Mouse (Mus musculus) ZHBTc4 (cell line): ENCODE measurements at regions not wholly inside any gene's neighbourhood (a gene's known extent, or its start where the extent isn't known, plus 50 kb on each side); places are given as distances from the start of the nearest gene placed in this dataset.

ENCODE experiments used
- DNase-seq: peaks from one replicate; pipeline ENCODE4 v3.0.0-alpha.2; 2011; ENCODE audit warnings: low read depth, low spot score

DNA sequence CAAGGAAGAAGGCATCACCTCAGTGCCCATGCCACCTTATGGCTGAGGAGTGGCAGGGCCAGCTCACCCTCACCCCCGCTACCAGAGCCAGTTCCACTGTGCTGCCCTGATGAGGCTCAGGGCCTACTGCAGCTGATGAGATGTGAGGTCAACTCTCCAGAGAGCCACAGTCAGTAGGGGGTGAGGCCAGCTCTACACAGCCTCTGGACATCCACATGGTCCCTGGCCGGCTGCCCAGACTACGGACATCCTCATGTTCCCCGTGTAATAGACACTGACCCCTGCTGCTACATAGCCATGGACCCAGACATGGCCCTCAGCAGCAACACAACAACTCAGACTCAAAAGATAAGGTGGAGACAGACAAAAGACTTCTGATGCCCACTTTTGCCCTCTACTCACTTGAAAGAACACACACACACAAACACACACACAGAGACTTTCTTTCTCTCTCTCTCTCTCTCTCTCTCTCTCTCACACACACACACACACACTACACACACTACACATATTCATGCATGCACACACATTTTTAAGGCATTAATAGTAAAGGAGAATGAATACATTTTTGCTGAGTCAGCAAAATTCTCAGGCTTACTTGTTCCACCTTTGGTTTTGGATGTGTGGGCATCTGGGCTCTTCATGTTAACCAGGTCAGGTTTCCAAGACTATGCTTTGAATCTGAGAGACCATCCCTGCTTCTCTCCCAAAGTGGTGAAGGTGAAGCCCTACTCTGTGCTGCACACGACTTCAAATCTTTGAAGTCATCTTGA is 604.4 kb upstream of the Nrp1 start:
- no peak for DNase-seq

DNA sequence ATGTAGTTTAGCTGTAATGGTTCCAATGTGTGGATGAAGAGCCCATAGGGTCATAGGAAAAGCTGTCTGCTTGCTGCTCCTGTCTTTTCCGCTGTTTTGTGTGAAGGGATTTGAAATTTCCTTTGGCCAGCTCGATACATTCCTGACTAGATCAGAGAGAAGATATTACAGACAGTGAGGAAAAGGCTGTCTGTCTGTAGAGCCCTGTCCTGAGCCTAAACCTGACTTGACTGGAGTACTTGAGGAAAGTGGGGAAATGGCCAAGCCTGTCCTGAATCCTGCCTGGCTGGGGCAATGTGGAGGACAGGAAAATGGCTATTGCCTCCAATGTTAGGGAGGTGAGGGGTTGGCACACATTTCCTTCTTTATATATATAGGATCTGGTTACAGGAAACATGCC is 601.0 kb upstream of the Nrp1 start:
- DNase-seq = no peak

DNA sequence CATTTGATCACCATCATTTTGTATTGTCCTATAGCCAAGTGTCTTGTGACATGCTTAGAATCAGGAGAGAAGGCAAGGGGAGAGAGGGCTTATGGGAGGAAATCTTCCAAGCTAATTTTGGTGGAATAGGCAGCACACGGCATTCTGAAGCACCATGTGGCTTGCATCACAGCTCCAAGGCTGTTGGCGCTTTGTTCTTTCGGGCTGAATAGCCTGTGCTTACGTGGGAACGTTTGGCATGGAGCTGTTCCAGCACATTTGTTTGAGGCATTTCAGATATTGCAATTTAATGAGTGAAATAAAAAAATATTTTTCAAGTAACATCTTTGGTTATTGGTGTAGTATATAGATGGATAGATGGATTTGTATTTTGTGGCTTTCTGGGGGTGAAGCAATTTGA is 598.5 kb upstream of the Nrp1 start:
- DNase-seq = no peak

DNA sequence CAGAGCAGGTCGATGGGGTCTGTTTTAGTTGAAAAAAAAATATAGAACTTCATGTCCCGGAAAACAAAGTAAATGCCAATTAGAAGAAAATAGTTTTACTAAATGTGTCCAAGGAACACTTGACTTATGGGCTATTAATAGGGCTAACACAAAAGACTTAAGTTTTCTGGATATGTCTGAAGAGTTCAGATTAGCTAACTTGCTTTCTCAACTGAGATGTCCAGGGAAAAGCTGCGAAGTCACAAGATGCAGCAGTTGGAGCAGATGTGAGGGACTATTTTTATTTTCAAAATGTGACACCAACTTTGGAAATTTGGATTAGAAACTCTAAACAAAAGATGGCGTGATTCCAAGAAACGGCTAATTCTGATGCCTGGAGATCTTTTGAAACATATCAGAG is 593.2 kb upstream of the Nrp1 start:
- DNase-seq = no peak

DNA sequence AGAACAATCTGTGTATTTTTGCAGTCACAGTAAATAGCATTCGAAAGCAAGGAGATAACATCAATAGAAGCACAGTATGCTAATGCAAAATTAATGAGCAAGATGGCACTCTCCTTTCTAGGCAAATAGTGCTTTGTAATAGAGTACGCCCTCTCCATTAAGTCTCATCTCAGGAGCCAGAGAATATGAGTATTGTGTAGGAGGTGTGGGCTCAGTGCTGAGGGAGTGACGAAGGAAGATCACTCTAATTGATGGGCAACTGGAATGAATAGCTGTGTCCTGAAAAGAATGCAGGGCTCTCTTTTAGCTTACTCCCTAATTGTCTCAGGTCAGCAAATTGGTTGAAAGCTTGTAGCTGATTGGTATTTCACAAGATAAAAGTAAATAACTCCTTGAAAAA is 590.1 kb upstream of the Nrp1 start:
- DNase-seq = no peak

DNA sequence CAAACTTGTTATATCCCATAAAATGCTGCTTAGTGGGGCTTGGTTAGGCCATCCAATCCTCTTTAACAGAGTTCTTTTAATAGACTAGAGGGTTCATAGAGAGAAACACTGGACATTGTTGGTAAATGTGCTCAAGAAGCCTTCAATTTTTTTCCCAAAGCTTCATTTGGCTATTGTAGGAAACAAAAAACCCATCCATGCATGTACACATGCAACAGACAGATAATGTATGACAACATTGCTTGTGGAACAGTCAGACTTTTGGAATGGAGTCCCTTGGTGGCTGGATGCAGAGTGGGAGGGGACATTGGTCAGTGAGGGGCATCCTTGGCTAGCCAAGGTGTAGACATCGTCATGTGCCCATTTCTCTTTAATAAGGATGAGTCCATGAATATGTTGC is 588.8 kb upstream of the Nrp1 start:
- no peak for DNase-seq

DNA sequence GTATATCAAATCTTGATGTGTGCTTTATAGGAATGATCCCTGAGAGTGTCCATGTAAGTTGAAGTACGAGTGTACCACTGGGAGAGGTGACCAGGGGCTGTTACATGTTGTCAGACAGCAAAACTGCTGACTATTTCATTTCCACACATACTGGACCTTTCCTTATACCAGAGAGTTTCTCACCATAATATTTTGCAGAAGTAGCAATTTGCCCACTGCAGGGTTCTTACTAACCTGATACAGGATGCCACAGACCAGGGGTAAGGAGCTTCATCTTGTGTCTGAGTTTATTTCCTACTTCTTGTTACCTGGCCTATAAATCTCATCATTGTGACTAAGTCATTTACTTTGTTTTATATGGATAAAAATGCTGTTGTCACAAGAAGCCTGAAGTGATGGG is 586.6 kb upstream of the Nrp1 start:
- no peak for DNase-seq

DNA sequence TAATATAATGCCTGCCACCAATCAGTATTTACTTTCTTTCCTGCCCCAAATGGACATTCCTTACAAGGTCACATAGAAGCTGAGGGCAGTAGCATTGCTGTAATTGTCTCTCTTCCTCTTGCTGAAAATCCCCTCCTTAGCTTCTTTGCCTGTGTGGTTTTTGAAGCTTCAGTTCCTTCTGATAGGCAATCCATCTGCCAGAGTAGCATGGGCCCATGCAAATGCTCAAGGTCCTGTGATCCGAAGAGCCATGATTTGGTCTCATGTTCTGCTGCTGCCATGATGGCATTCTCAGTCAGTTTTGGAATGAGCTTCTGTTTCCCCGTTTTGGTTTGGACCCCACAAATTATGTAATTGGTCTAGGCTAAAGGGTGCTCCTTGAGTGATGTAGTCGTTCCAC is 586.0 kb upstream of the Nrp1 start:
- no peak for DNase-seq

DNA sequence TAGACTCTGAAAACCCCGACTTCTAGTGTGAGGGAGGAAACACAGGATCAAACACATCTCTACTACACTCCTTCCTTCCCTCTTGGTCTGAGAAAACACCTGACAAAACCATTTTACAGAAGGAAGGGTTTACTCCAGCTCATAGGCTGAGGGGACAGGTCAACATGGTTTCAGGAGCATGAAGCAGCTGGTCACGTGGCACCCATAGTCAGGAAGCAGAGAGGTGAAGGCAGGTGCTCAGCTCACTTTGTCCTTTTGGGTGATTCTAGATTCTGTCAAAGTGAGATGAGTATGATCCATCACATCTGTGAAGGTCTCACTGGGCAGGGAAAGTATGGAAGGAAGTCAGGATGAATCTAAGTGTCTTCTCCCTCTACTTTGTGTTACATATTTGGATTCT is 585.5 kb upstream of the Nrp1 start:
- no peak for DNase-seq

DNA sequence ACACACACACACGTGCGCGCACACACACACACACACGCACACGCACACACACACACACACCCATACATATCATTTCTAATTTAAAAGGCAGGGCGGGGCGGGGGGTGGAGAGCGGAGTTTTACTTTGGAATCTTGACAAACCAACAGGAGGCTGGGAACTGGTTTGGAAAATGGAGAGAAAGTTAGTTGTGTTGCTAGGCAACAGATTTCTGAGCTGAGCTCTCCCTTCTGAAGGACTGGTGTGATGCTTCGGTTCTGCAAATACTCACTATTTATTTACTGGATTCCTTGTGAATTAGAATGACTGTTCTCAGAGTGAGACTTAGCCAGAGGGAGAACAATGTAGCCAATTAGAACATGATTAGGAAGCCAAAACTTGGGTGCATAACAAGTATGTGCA is 583.8 kb upstream of the Nrp1 start:
- peak; percentile 31 for DNase-seq

DNA sequence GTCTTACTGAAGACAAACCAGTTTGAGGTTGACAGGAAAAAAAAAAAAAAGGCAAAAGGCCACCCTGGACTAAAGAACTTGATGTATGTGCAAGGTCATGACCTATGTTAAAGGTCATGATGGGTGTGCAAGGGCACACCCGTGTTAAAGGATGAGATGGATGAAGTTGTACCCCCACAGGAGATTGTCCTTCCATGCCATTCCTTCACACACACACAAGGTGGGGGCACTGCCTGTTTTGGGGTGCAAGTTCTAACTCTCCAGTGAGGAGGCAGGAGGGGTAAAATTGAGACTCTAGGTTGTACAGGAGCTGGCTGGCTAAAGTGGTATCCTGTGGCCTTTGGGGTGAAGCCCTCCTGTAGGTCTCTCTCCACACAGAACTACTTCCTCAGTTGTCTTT is 583.2 kb upstream of the Nrp1 start:
- no peak for DNase-seq

DNA sequence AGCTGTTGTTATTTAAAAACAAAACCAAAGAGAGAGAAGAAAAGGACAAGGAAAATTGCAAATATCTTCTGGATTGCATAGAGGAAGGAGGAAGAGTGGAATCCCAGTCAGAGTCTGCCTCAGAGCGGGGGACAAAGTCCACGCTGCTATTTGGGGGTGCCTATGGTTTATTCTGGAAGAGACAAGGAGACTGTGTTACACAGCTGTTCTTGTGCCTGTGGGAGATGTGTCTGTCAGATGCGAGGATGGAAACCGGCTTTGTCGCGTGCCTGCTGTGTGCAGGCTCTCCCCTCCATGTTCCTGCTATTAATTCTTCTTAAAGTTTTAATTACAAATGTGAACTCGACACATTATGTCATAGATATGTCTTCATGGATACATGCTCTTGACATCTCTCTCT is 582.7 kb upstream of the Nrp1 start:
- no peak for DNase-seq

DNA sequence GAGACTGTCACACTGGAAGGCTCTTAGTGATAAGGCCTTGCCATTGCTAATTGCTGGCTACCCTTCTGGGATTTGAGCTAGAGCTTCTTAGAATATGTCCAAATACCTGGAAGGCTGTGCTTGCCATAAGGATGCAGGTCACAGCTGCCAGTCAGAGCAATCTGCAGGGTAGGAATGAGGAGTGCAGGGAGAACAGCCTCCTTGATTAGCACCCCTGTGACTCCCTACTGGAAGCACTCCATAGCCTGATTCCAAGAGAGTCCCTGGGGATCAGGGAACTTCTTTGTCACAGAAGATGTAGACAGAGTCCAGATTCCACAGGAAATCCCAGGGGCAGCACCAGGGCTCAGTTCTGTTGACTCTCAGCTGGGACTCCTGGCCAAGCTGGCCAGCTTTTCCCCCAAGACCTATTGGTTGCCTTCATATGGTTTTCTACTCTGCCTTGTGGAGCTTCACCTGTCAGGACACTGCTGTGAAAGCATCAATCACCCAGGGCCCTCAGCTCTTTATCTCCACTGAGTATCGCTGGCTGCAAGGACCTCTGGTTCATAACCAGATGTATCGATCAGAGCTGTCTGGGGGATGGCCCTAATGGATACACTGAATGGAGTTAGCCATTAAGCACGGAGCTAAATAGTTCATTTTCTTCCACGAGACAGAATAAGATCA is 579.9 kb upstream of the Nrp1 start:
- DNase-seq = no peak

DNA sequence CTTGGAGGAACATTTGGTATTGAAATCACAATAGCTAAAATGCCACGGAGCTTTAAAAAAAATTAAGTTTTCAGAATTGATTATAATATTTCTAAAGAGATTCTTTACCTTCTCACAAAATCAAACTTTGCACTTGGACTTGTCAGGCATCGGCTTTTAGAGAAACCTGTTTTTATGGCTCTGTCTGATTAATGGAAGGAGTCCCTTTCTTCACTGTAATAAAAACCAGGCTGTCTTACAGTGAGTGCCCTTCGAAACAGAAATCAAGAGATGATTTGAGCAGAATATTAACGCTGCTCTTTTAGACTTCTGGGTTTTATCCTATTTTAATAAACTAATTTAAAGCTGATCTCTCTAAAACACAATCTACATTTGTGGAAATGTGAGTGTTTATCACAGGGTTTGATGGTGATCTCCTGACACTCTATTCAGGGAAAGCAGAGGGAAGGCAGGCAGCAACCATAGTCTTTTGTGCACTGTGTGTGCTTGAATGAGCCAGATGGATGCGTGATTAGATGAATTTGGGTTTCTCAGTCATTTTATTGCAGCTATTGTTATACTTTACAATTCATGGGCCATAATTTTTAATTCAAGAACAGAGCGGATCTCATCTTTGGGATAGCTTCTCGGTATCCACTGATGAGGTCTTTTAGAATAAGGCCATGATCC is 579.2 kb upstream of the Nrp1 start:
- no peak for DNase-seq

DNA sequence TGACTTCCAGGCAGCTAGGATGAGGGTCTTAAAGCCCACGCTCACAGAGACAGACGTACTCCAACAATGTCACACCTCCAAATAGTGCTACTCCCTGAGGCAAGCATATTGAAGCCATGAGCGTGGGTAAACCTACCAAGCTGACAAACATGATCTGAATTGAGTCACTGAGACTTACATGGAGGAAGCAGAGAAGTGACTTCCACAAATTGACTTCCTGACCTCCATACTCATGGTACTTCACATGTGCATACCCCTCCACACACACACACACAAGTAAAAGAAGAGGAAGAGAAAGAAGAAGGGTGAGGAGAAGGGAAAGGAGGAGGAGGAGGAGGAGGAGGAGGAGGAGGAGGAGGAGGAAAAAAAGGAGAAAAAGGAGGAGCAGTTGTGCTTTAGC is 577.8 kb upstream of the Nrp1 start:
- no peak for DNase-seq

DNA sequence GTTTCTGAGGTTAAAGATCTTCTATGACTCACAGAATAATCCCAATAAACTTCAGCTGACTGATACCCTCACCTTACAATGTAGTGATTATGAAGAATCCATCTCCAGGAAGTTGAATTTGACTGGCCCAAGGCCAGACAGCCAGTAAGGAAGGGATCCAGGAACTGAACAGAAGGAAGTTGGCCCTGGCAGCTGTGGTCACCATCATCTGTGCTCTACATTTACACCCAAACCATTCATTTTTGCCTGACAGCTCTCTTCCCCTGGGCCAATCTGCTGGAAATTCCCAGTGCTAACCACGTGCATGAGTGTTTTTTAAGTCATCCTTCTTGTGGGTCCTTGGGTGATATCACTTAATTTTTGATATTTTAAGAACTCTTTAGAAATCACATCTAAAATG is 577.4 kb upstream of the Nrp1 start:
- no peak for DNase-seq

DNA sequence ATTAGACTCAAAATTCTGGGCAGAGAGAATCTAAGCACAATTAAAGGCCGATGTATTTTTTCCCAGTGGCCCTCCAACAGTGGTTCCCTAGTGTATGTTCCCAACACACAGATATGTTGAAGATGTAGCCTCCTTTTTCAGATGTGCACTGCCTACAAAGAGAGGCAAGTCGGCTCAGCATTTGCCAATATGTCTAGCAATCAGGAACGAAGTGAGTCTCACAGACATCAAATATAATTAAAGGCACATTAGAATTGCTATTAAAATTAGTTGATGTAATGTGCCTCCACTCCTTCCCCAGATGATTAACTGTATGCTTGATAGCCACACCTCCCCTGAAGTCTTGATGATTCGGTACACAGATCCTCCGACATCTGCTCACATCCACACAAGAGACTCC is 565.8 kb upstream of the Nrp1 start:
- no peak for DNase-seq

DNA sequence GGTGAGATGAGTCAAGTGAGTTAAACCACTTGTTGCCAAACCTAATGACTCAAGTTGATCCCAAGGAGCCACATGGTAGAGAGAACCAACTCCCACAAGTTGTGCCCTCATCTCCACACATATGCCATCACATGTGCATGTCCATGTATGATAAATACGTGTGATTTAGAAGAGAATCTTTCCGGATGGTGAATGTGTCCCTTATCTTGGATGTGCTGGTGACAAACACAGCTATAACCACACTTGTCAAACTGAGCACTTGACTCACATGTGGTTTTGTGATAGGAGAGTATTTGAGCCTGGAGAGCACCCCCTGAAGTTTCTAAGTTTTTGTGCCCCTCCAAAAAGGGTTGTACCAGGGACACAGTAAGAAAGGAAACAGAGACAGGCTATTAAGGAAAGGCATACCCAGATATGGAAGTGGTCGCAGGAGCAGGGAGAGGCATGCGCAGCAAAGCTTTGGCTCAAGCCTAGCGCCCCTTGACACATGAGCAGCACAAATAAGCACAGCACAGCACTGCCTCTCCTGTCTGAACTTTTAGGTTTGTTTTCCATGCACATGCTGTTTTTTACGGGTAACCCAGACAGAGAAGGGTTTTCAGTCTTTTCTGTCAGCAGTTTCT is 558.4 kb upstream of the Nrp1 start:
- DNase-seq = no peak

DNA sequence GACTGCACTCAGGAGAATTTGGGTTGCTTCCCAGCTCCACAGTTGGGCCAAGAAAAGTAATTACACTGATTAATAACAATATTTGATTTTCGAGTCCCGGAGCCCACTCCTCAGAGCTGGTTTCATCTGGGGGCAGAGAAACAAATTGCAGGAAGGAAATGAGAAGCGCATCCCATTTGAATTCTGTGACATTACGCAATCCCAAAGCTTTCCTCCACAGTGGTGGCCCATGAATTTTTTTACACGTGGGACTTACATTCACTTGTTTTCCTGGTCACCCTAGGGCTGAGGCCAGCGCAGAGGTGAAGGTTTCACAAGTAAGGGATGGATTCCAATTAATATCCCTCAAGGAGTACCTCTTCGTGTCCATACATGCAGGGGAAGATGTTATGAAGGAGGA is 556.3 kb upstream of the Nrp1 start:
- no peak for DNase-seq

DNA sequence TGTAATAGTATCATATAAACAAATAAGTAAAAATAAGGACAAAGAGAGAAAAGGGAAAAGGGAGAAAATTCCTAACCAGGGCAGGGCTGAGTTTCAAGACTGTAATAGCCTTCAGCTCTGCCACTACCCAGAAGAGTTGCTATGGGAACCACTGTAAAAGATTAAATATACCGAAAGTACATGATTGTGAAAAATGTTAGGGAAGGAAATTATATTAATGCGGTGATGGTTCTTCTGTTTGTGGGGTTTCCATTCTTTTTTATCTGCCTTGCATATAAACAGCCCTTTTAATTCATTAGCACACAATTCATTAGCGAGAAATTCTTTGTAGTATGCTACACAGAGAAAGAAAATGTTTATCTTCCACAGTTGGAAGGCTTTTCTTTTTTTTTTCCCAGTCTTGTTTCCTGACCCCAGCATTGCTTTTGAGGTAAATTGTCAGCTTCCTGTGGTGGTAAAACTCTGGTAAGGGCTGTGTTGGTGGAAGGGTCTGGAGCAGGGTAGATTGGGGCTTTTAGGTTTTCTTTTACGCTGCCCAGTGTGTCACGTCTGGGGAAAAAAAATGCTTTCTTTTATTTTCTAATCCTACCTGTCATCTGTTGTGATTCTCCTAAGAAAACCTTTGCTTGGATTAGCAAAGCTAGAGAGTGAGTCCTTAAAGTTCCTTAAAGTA is 555.6 kb upstream of the Nrp1 start:
- no peak for DNase-seq

DNA sequence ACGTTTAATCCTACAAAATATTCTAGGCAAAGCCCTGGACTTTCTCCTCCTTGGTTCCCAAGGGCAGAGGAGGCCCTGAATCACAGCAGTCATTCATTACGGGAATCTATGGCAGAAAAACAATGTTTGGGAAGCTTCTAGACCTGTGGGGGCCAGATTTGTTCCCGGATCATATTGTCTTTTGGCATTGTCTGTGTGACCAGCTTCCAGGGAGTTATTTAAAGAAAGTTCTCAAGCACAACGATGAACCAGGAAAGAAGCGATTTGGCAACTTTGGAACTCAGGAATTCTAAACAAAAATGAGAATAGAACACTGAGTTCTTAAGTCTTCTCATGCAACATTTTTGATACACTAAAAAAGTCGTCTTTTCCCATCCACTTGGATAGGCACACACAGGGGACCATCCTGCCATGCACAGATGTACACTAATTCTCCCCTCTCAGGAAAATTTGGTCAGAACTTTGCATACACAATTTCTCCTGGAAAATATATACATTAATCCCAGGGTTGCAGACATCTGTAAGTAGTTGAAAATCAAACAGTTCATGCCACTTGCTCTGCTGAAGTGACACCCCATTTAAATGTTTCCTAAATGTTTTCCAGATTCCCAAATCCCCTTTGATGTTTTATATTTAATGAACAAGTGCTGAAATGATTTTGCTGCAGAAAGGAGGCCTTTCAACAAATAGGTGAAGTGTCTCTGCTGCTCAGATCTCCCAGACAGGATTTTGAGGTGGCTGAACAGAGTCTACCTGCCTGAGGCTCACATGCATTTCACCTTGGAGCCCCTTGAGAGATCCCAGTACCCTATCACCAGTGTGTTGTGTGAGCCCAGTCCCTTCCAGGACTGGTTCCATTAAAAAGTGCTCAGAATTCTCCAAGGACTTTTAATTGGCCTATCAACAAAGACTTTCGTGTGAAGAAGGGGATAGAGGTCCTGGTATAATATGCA is 548.9 kb upstream of the Nrp1 start:
- no peak for DNase-seq
